Mouse (Mus musculus): ENCODE measurements at regions not wholly inside any gene's neighbourhood (a gene's known extent, or its start where the extent isn't known, plus 50 kb on each side); places are given as distances from the start of the nearest gene placed in this dataset.

GRCm38 (mm10) chr1:152220804-152221565, 131.1 kb upstream of the 1700025G04Rik start:
- no peak for TF ChIP-seq CTCF (IDR thresholded peaks at IDR 0.05; ENCODE audit: insufficient read depth, low read length)
- TF ChIP-seq POLR2A (IDR thresholded peaks at IDR 0.05; ENCODE audit: borderline replicate concordance, extremely low read depth, low read depth, low read length), result no peak
